Mouse (Mus musculus): ENCODE measurements around the gene Dyrk1a.
A peak's percentile ranks its signal among the peaks of the same experiment; 100 is the strongest.

DNA sequence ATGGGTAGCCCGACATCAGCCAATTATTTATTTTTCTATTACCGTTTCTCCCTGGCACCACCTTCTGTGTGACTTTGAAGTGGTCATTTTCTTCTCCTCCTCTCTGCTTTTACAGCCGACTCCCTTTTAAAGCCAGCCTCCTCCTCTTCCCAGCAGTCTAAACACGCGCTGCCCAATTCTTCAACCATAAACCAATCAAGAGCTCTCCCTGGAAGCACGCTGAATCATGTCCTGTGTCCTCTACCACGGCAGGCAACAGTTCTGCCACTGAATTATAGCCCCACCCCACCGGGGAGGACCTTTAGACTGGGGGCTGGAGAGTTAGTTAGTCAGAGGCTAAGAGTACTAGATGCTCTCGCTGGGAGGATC is 32.7 kb upstream of the Dyrk1a start:
- TF ChIP-seq CTCF (IDR thresholded peaks at IDR 0.05; ENCODE audit: low read depth) = no peak
- peak; percentile 64; the same call in 1 of the 2 replicates for TF ChIP-seq EP300 (IDR thresholded peaks at IDR 0.05; ENCODE audit: low read depth)
